Mouse (Mus musculus): ENCODE measurements around the gene Klhl36. TPM values are rescaled to one million over a fixed set of nuclear protein-coding genes. Genes with fewer than 3 reads are reported as not detected.

Gene Klhl36
- polyA plus RNA-seq, 1 experiment from 2014 or later = 5.1 TPM

GRCm38 (mm10) chr8:119826982-119827381 is 35.1 kb upstream of the Klhl36 start:
- 23% methylated on average over 5 of the region's 5 CpGs for WGBS (ENCODE audit: insufficient replicate concordance)
- no peak overlapping the region for H3K9ac ChIP-seq
- H3K27me3 ChIP-seq = no peaks in the 10 kb centered on the region
- H3K27ac ChIP-seq = peak overlapping the region; percentile 68
- DNase-seq (no peak), ATAC-seq (ENCODE audit: low read depth) (no peak)
- H3K9me3 ChIP-seq (replicated peaks) = no peaks in the 10 kb centered on the region
- 0 out of 2 replicates have a peak, but pooled peaks cover 4% of the 10 kb centered on the region for H3K36me3 ChIP-seq
- peaks cover 77% of the 10 kb centered on the region for H3K4me1 ChIP-seq (replicated peaks)
- no peak overlapping the region for H3K4me3 ChIP-seq (replicated peaks)
- peak overlapping the region; percentile 17; the same call in 1 of the 2 replicates for H3K4me2 ChIP-seq

DNA sequence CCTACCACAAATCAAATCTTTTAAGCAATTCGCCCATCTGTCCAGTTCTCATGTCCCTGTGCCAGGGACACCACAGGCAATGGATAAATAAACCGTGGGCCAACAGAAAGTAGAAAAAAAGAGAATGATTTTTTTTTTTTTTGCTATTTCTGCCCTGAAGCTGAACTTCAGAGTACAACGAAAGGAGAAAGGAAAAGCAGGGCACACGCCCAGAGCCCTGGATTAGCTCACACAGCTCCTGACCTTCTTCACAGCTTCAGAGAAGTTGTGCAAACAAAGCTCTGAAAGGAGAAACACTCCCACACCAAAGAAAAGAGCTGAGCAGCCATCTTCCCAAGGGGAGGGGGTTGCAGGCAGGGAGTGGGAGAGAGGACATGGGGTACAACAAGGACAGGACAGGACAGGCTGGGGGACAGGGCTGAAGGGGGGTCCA is 34.3 kb upstream of the Klhl36 start:
- peaks cover 85% of the 10 kb centered on the region for H3K4me1 ChIP-seq (replicated peaks)
- ATAC-seq (ENCODE audit: low read depth) (no peak), DNase-seq (no peak)
- H3K27ac ChIP-seq = peak overlapping the region; percentile 59; the same call in 1 of the 2 replicates
- no peak overlapping the region for H3K4me3 ChIP-seq (replicated peaks)
- peak overlapping the region; percentile 17; the same call in 1 of the 2 replicates for H3K4me2 ChIP-seq
- 32% methylated on average over 4 of the region's 4 CpGs for WGBS (ENCODE audit: insufficient replicate concordance)
- no peaks in the 10 kb centered on the region for H3K9me3 ChIP-seq (replicated peaks)
- no peak overlapping the region for H3K9ac ChIP-seq
- H3K27me3 ChIP-seq = no peaks in the 10 kb centered on the region
- no peaks in the 10 kb centered on the region for H3K36me3 ChIP-seq

DNA sequence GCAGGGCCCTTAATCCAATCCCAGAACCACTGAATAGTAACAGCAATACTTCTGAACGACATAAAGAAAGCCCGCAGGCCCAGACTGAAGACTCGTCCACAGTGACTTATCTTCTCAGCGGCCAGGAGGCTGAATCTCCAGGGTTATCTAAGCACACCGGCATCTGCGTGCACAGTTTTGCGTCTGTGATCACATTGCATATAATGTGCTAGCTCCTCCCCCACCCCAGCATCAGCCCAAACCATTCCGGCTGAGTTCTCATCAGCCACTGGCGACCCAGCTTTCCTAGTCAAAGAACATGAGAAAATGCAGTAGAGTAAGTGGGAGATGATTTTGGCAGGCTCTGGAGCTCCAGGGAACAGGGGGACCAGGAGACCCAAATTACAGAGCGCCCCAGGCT is 33.1 kb upstream of the Klhl36 start:
- Histone ChIP-seq H3K36me3 (no peaks in the 10 kb centered on the region), H3K4me2 (no peak overlapping the region), H3K9me3 (replicated peaks) (no peaks in the 10 kb centered on the region), H3K4me3 (replicated peaks) (no peak overlapping the region), H3K27me3 (no peaks in the 10 kb centered on the region), H3K27ac (no peak overlapping the region), H3K9ac (no peak overlapping the region), H3K4me1 (replicated peaks) (peaks cover 93% of the 10 kb centered on the region)
- no peak for ATAC-seq (ENCODE audit: low read depth)
- no peak for DNase-seq
- WGBS (ENCODE audit: insufficient replicate concordance) = 22% methylated on average over 10 of the region's 10 CpGs

DNA sequence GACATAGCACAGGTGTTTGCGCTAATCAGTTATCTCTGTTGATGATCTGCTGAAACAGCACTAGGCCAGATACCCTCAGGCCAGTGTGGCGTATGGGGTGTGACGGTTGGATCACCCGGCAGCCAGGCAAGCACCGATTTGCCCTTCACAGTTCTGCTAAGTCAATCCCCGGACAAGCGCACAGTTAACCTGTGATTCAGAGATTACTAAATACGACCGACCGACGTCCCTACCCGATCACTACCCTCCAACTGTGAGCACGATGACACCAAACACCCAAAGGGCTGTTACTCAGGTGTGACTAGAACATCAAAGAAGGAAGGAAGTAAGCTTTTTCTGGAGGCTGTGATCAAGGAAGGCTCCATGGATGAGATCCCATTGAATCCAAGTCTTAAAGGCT is 32.6 kb upstream of the Klhl36 start:
- 52% methylated on average over 13 of the region's 13 CpGs for WGBS (ENCODE audit: insufficient replicate concordance)
- no peak for DNase-seq
- Histone ChIP-seq H3K4me1 (replicated peaks) (peaks cover 90% of the 10 kb centered on the region), H3K27ac (no peak overlapping the region), H3K4me3 (replicated peaks) (no peak overlapping the region), H3K4me2 (no peak overlapping the region), H3K9me3 (replicated peaks) (no peaks in the 10 kb centered on the region), H3K36me3 (no peaks in the 10 kb centered on the region), H3K9ac (no peak overlapping the region), H3K27me3 (no peaks in the 10 kb centered on the region)
- no peak for ATAC-seq (ENCODE audit: low read depth)

GRCm38 (mm10) chr8:119829870-119830580 is 32.0 kb upstream of the Klhl36 start:
- no peaks in the 10 kb centered on the region for H3K27me3 ChIP-seq
- WGBS (ENCODE audit: insufficient replicate concordance) = 71% methylated on average over 16 of the region's 16 CpGs

GRCm38 (mm10) chr8:119830589-119830988 is 31.5 kb upstream of the Klhl36 start:
- H3K27me3 ChIP-seq = no peaks in the 10 kb centered on the region
- ATAC-seq (ENCODE audit: low read depth) = no peak
- 41% methylated on average over 7 of the region's 7 CpGs for WGBS (ENCODE audit: insufficient replicate concordance)
- no peaks in the 10 kb centered on the region for H3K36me3 ChIP-seq
- no peak for DNase-seq
- no peak overlapping the region for H3K9ac ChIP-seq
- peaks cover 89% of the 10 kb centered on the region for H3K4me1 ChIP-seq (replicated peaks)
- no peak overlapping the region for H3K4me3 ChIP-seq (replicated peaks)
- H3K27ac ChIP-seq = no peak overlapping the region
- no peak overlapping the region for H3K4me2 ChIP-seq
- no peaks in the 10 kb centered on the region for H3K9me3 ChIP-seq (replicated peaks)

More at GRCm38 (mm10) chr8:119829870-119830580, 32.0 kb upstream of the Klhl36 start:
- ATAC-seq (ENCODE audit: low read depth) (no peak), DNase-seq (no peak)
- Histone ChIP-seq H3K9ac (no peak overlapping the region), H3K4me1 (replicated peaks) (peaks cover 94% of the 10 kb centered on the region), H3K4me2 (no peak overlapping the region), H3K27ac (no peak overlapping the region), H3K36me3 (no peaks in the 10 kb centered on the region), H3K9me3 (replicated peaks) (no peaks in the 10 kb centered on the region), H3K4me3 (replicated peaks) (no peak overlapping the region)

- 34% methylated on average over 20 of the region's 20 CpGs for WGBS (ENCODE audit: insufficient replicate concordance)
- no peaks in the 10 kb centered on the region for H3K9me3 ChIP-seq (replicated peaks)
- H3K4me3 ChIP-seq (replicated peaks) = no peak overlapping the region
- H3K4me1 ChIP-seq (replicated peaks) = peaks cover 81% of the 10 kb centered on the region
- H3K27ac ChIP-seq = peak overlapping the region; percentile 66; the same call in 1 of the 2 replicates
- peak overlapping the region; percentile 33 for H3K4me2 ChIP-seq
- H3K27me3 ChIP-seq = 0 out of 2 replicates have a peak, but pooled peaks cover under 1% of the 10 kb centered on the region
- 0 out of 2 replicates have a peak, but pooled peaks cover under 1% of the 10 kb centered on the region for H3K36me3 ChIP-seq
- no peak overlapping the region for H3K9ac ChIP-seq
- peak; percentile 38 for ATAC-seq (ENCODE audit: low read depth)
- no peak for DNase-seq
Observed at GRCm38 (mm10) chr8:119831336-119831995, 30.6 kb upstream of the Klhl36 start.

- Histone ChIP-seq H3K4me1 (replicated peaks) (peaks cover 81% of the 10 kb centered on the region), H3K9me3 (replicated peaks) (no peaks in the 10 kb centered on the region), H3K36me3 (0 out of 2 replicates have a peak, but pooled peaks cover 6% of the 10 kb centered on the region), H3K4me3 (replicated peaks) (no peak overlapping the region), H3K4me2 (peak overlapping the region; percentile 33), H3K27me3 (peaks cover 5% of the 10 kb centered on the region; the same call in 1 of the 2 replicates), H3K27ac (peak overlapping the region; percentile 66), H3K9ac (peak overlapping the region; percentile 9; the same call in 1 of the 2 replicates)
- DNase-seq = no peak
- ATAC-seq (ENCODE audit: low read depth) = peak; percentile 1; the same call in 1 of the 2 replicates
- WGBS (ENCODE audit: insufficient replicate concordance) = 67% methylated on average over 7 of the region's 7 CpGs
Observed at GRCm38 (mm10) chr8:119832101-119832617, 29.9 kb upstream of the Klhl36 start.

- ATAC-seq (ENCODE audit: low read depth) = no peak
Observed at GRCm38 (mm10) chr8:119832931-119833330, 29.1 kb upstream of the Klhl36 start.

GRCm38 (mm10) chr8:119834676-119835075 is 27.4 kb upstream of the Klhl36 start:
- Histone ChIP-seq H3K4me2 (no peak overlapping the region), H3K9ac (no peak overlapping the region), H3K4me3 (replicated peaks) (no peak overlapping the region), H3K4me1 (replicated peaks) (peaks cover 81% of the 10 kb centered on the region), H3K27me3 (peaks cover 27% of the 10 kb centered on the region), H3K27ac (no peak overlapping the region), H3K36me3 (0 out of 2 replicates have a peak, but pooled peaks cover 6% of the 10 kb centered on the region), H3K9me3 (replicated peaks) (no peaks in the 10 kb centered on the region)
- ATAC-seq (ENCODE audit: low read depth) (no peak), DNase-seq (no peak)
- 70% methylated on average over 6 of the region's 6 CpGs for WGBS (ENCODE audit: insufficient replicate concordance)

More at GRCm38 (mm10) chr8:119832931-119833330, 29.1 kb upstream of the Klhl36 start:
- Histone ChIP-seq H3K9me3 (replicated peaks) (no peaks in the 10 kb centered on the region), H3K4me1 (replicated peaks) (peaks cover 81% of the 10 kb centered on the region), H3K36me3 (0 out of 2 replicates have a peak, but pooled peaks cover 6% of the 10 kb centered on the region), H3K9ac (no peak overlapping the region), H3K4me2 (no peak overlapping the region), H3K4me3 (replicated peaks) (no peak overlapping the region), H3K27ac (peak overlapping the region; percentile 66), H3K27me3 (peaks cover 9% of the 10 kb centered on the region)
- 19% methylated on average over 5 of the region's 5 CpGs for WGBS (ENCODE audit: insufficient replicate concordance)
- no peak for DNase-seq

DNA sequence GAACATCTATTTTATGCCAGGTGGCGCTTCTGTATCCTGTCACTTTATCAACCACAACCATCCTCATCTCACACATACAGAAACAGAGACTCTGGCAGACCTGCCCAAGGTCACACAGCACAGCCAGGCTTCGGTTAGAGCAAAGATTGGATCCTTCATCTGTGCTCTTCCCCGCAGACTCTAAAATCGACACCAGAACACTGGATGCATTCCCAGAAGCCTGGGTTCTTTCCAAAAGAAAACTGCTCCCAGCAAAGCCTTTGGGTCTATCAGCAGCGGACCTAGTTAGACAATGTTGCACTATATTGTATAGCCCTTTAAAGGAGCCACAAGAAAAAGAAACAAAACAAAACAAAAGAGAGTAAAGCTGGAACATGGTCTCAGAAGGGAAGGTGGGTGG is 26.8 kb upstream of the Klhl36 start:
- ATAC-seq (ENCODE audit: low read depth) (no peak), DNase-seq (no peak)
- WGBS (ENCODE audit: insufficient replicate concordance) = 56% methylated on average over 5 of the region's 5 CpGs
- H3K36me3 ChIP-seq = 0 out of 2 replicates have a peak, but pooled peaks cover 6% of the 10 kb centered on the region
- peaks cover 81% of the 10 kb centered on the region for H3K4me1 ChIP-seq (replicated peaks)
- H3K4me2 ChIP-seq = no peak overlapping the region
- no peak overlapping the region for H3K4me3 ChIP-seq (replicated peaks)
- no peak overlapping the region for H3K9ac ChIP-seq
- H3K27ac ChIP-seq = no peak overlapping the region
- H3K9me3 ChIP-seq (replicated peaks) = no peaks in the 10 kb centered on the region
- H3K27me3 ChIP-seq = peaks cover 31% of the 10 kb centered on the region

Data from liver, embryonic 13.5 days (tissue).